Mouse (Mus musculus) stomach, embryonic 16.5 days (tissue): ENCODE data around the gene Stk16. TPM values are rescaled to one million over a fixed set of nuclear protein-coding genes. Genes with fewer than 3 reads are reported as not detected.

Source experiments
- ATAC-seq: fragments of 200-750 bp; cut with Nextera tagmentation; 2 replicates; pipeline ENCODE4 v1.8.0; 2017; ENCODE audit warnings: moderate number of reproducible peaks, moderate TSS enrichment; ENCODE audit not compliant: insufficient read depth, low FRiP score
- H3K27ac ChIP-seq: fragments of 300-500 bp; sonication (generic); 2 replicates; pipeline ENCODE4 v1.5.1; 2014; ENCODE audit warnings: low read length
- H3K27me3 ChIP-seq: fragments of 300-500 bp; sonication (generic); 2 replicates; pipeline ENCODE4 v1.6.1; 2014; ENCODE audit warnings: low read length, control low read depth, mixed read lengths; ENCODE audit not compliant: control insufficient read depth, insufficient read depth
- H3K36me3 ChIP-seq: fragments of 300-500 bp; sonication (generic); 2 replicates; pipeline ENCODE4 v1.6.1; 2014; ENCODE audit warnings: low read length; ENCODE audit not compliant: control insufficient read depth, insufficient read depth
- H3K4me1 ChIP-seq: fragments of 300-500 bp; sonication (generic); 2 replicates; pipeline ENCODE4 v1.6.1; 2014; ENCODE audit warnings: low read length, control low read depth, mixed read lengths; ENCODE audit not compliant: control insufficient read depth, insufficient read depth
- H3K4me2 ChIP-seq: fragments of 300-500 bp; sonication (generic); 2 replicates; pipeline ENCODE4 v1.6.1; 2014; ENCODE audit warnings: low read depth, low read length, mixed read lengths
- H3K4me3 ChIP-seq: fragments of 300-500 bp; sonication (generic); replicated peaks from 2 replicates; pipeline ENCODE4 v1.5.1; 2014; ENCODE audit warnings: mild to moderate bottlenecking, low read length
- H3K9ac ChIP-seq: fragments of 300-500 bp; sonication (generic); 2 replicates; pipeline ENCODE4 v1.6.1; 2014; ENCODE audit warnings: low read length
- H3K9me3 ChIP-seq: fragments of 300-500 bp; sonication (generic); replicated peaks from 2 replicates; pipeline ENCODE4 v1.6.1; 2016; ENCODE audit warnings: low read length, control low read depth; ENCODE audit not compliant: control insufficient read depth
- WGBS: fragments of 180-500 bp; shearing (Covaris S2); extraction: QIAGEN DNeasy Blood & Tissue Kit; methylation state at CpG from one replicate; pipeline ENCODE4 v1.1.7; 2014; 5-methylcytosine and 5-hydroxymethylcytosine counted together
- polyA plus RNA-seq: library from polyadenylated mRNA; unstranded; fragments of >200 nt; fragmentation: Nextera tagmentation; extraction: Ambion mirVana; gene quantifications from 2 replicates; pipeline ENCODE4 v1.2.1, GENCODE M21; 2015

Gene Stk16
- polyA plus RNA-seq, 1 experiment from 2014 or later: 115 TPM

- Histone ChIP-seq H3K36me3 (no peaks in the 10 kb centered on the region), H3K9ac (no peak overlapping the region), H3K27me3 (no peaks in the 10 kb centered on the region), H3K4me1 (peaks cover 5% of the 10 kb centered on the region), H3K4me2 (no peak overlapping the region), H3K27ac (no peak overlapping the region), H3K9me3 (no peaks in the 10 kb centered on the region), H3K4me3 (no peak overlapping the region)
- no peak for ATAC-seq
- WGBS: 74% methylated on average over 16 of the region's 16 CpGs
These were observed 42.4 kb downstream of the Stk16 start for GRCm38 (mm10) chr1:75253029-75253428.

- Histone ChIP-seq H3K27ac (no peak overlapping the region), H3K4me1 (0 out of 2 replicates have a peak, but pooled peaks cover 3% of the 10 kb centered on the region), H3K27me3 (no peaks in the 10 kb centered on the region), H3K36me3 (no peaks in the 10 kb centered on the region), H3K4me3 (no peak overlapping the region), H3K9ac (no peak overlapping the region), H3K9me3 (no peaks in the 10 kb centered on the region), H3K4me2 (no peak overlapping the region)
- no peak for ATAC-seq
- WGBS: 63% methylated on average over 16 of the region's 16 CpGs
These were observed 43.4 kb downstream of the Stk16 start for GRCm38 (mm10) chr1:75253849-75254624.

GRCm38 (mm10) chr1:75254625-75255013, 44.0 kb downstream of the Stk16 start:
- Histone ChIP-seq H3K27ac (no peak overlapping the region), H3K4me3 (no peak overlapping the region), H3K9me3 (no peaks in the 10 kb centered on the region), H3K36me3 (no peaks in the 10 kb centered on the region), H3K9ac (no peak overlapping the region), H3K4me1 (0 out of 2 replicates have a peak, but pooled peaks cover 3% of the 10 kb centered on the region), H3K4me2 (no peak overlapping the region), H3K27me3 (no peaks in the 10 kb centered on the region)
- no peak for ATAC-seq
- WGBS: 75% methylated on average over 8 of the region's 8 CpGs

- no peak for ATAC-seq
- 0 out of 2 replicates have a peak, but pooled peaks cover 3% of the 10 kb centered on the region for H3K4me1 ChIP-seq
- H3K9me3 ChIP-seq: no peaks in the 10 kb centered on the region
- H3K27ac ChIP-seq: no peak overlapping the region
- 61% methylated on average over 10 of the region's 10 CpGs for WGBS
- H3K4me3 ChIP-seq: no peak overlapping the region
- no peaks in the 10 kb centered on the region for H3K27me3 ChIP-seq
- no peaks in the 10 kb centered on the region for H3K36me3 ChIP-seq
- no peak overlapping the region for H3K4me2 ChIP-seq
- H3K9ac ChIP-seq: no peak overlapping the region
These were observed 44.9 kb downstream of the Stk16 start for GRCm38 (mm10) chr1:75255516-75256046.

- H3K4me3 ChIP-seq: no peak overlapping the region
- H3K4me1 ChIP-seq: no peaks in the 10 kb centered on the region
- no peak overlapping the region for H3K4me2 ChIP-seq
- peaks cover 28% of the 10 kb centered on the region for H3K27me3 ChIP-seq
- no peaks in the 10 kb centered on the region for H3K9me3 ChIP-seq
- no peak overlapping the region for H3K9ac ChIP-seq
- no peak overlapping the region for H3K27ac ChIP-seq
- no peaks in the 10 kb centered on the region for H3K36me3 ChIP-seq
- no peak for ATAC-seq
These were observed 50.6 kb downstream of the Stk16 start for GRCm38 (mm10) chr1:75261278-75261677.

GRCm38 (mm10) chr1:75262969-75263951, 52.6 kb downstream of the Stk16 start:
- Histone ChIP-seq H3K27me3 (peaks cover 28% of the 10 kb centered on the region), H3K4me2 (no peak overlapping the region), H3K9me3 (no peaks in the 10 kb centered on the region), H3K9ac (no peak overlapping the region), H3K4me3 (peak overlapping the region; percentile 10; the same call in 1 of the 2 replicates), H3K4me1 (no peaks in the 10 kb centered on the region), H3K36me3 (no peaks in the 10 kb centered on the region), H3K27ac (no peak overlapping the region)
- 2% methylated on average over 40 of the region's 40 CpGs for WGBS
- ATAC-seq: no peak; the same call in 1 of the 2 replicates

- WGBS: 13% methylated on average over 29 of the region's 32 CpGs
- no peak for ATAC-seq
- no peaks in the 10 kb centered on the region for H3K36me3 ChIP-seq
- H3K9me3 ChIP-seq: no peaks in the 10 kb centered on the region
- H3K4me3 ChIP-seq: peak within 1 kb of the TSS; percentile 10; the same call in 1 of the 2 replicates
- no peak within 1 kb of the TSS for H3K9ac ChIP-seq
- no peaks in the 10 kb centered on the region for H3K4me1 ChIP-seq
- no peak within 1 kb of the TSS for H3K4me2 ChIP-seq
- H3K27ac ChIP-seq: no peak within 1 kb of the TSS
- H3K27me3 ChIP-seq: peaks cover 28% of the 10 kb centered on the region
These were observed 53.6 kb downstream of the Stk16 start, which contains the start of gene Ptprn for GRCm38 (mm10) chr1:75264091-75264880. Gene Ptprn, minus strand, starts transcription at chr1:75264502.
